Mouse (Mus musculus): ENCODE data around the gene Smco2. TPM values are rescaled to one million over a fixed set of nuclear protein-coding genes. Genes with fewer than 3 reads are reported as not detected.

Smco2 gene
- polyA plus RNA-seq, 1 experiment, result 0.31 TPM

DNA sequence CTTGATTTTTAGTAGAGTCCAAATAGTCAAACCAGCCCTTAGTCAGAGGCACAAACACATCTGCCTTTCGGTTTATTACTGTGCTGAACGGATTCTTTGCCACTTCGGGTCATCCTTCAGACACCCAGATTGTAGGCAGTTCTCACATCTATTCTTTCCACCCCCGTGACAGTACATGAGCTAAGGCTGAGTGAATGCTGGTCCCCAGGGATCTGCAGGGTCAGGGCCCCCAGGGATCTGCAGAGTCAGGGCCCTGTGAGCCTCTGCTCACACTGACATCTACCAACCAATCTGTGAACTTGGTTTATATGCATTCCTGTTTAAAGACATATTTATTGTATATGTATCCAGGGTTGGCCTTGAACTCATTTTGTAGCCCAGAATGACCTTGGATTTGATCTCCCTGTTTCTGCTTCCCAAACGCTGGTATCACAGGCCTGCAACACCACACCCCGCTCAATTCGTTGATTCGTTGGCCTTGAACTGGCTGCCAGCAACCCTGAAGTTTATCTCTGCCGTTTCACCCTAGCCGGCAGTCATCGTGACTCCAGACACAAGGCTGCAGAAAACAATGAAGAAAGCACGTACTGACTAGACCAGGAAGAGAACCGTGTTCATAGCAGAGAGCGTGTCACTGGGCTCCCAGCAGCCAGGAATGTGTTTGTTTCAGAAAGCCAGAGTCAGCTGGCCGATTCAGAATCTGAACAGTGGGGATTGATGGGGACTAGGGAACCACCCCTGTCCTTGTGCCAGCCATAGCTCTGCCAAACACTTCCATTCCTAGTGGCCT, 3.7 kb upstream of the Smco2 start:
- no peak for TF ChIP-seq GATA1 (IDR thresholded peaks at IDR 0.05; ENCODE audit: low read length)

DNA sequence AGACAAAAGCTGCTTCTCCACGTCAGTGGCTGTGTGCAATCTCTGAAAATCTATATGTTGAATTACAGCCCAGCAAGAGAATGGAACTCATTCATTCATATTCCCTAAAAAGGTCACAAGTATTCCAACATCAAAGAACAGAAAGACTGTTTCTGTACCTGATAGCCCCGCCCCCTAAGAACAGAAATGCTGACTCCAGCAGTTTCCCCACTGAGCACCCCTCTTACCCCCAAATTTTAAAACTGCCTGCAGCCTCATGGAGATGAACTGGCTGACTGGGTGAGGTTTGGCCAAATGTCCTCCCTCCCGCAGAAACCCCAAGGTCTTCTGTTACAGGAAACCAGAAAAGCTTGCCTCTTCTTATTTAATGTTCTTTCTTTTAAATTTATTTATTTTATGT, 2.5 kb upstream of the Smco2 start:
- no peak for TF ChIP-seq GATA1 (IDR thresholded peaks at IDR 0.05; ENCODE audit: low read length)

DNA sequence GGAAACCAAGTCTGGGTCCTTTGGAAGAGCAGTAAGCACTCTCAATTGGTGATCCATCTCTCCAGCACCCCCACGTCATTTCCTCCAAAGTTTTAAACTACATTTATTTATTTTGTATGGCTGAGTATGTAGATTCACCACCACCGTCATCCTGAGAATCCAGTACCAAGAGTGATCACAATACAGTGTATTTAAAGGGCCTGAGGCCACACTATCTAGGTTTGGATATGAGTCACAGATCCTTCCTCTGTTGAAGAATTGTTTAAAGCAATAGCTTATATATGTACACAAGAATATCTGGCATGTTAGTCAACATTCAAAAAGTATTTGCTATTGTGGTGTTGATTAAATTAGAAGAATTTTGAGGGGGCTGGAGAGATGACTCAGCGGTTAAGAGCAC, 1.6 kb upstream of the Smco2 start:
- TF ChIP-seq GATA1 (IDR thresholded peaks at IDR 0.05; ENCODE audit: low read length), result no peak

DNA sequence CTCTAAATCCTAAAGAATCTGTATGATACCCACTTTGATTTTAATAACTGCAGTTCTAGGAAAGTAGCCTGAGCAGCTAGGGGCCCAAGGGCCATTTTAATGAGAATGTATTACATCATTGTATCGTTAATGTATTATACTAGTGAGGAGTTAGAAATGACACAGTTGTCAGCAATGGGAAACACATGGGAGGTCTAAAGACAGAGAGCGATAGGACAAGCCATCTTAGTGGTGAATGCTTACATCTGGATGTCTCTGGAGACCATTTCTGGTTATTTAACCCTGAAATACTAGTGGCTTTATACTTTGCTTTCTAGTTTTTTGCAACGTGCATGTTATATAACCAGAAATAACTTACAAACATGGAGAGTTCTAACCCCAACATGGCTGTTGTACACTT, 2.0 kb downstream of the Smco2 start:
- no peak for TF ChIP-seq GATA1 (IDR thresholded peaks at IDR 0.05; ENCODE audit: low read length)

DNA sequence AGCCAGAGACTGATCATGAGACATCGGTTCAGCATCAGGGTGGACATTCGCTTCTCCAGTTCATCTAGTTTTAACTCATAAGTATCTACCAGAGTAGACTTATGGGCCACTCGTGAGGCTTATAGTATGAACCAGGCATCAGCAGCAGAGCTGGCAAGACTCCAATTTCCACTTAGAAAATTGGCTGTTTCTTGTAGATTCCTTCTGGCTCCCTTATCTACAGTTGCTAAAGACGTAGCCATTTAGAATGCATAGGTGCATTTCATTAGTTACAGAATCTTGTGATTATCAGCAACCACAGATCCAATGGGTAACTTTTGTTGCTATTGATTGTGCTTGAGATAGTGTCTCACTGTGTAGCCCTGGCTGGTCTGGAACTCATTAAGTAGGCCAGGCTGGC, 2.8 kb downstream of the Smco2 start:
- TF ChIP-seq GATA1 (IDR thresholded peaks at IDR 0.05; ENCODE audit: low read length), result no peak

DNA sequence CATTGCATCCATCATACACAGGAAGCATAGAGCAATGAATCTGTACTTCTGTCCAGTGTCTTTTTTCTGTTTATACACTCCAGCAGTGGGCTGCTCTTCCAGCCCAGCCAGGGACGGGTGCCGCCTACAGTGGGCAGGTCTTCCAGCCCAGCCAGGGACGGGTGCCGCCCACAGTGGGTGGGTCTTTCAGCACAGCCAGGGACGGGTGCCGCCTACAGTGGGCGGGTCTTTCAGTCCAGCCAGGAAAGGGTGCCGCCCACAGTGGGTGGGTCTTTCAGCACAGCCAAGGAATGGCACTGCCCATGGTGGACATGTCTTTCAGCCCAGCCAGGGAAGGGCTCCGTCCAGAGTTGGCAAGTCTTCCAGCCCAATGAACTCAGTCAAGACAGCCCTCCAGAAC, 5.3 kb downstream of the Smco2 start:
- no peak for TF ChIP-seq GATA1 (IDR thresholded peaks at IDR 0.05; ENCODE audit: low read length)

DNA sequence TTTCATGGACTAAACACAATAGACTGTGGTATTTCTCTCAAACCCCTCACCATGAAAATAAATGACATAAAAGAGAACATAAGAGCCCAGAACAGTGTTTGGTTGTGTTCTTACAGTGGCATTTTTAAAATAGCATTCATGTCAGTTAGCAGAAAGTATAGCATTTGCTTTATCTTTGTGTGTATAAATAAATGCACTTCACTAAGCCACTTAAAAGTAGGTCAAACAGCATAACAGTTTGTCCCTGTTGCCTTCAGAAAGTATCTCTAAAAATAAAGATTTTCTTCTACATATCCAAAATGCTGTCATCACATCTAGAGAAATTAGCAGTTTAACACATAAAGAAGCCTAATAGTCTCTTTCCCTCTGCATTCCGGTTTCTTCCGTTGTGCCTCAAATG, 7.5 kb downstream of the Smco2 start:
- no peak for TF ChIP-seq GATA1 (IDR thresholded peaks at IDR 0.05; ENCODE audit: low read length)

DNA sequence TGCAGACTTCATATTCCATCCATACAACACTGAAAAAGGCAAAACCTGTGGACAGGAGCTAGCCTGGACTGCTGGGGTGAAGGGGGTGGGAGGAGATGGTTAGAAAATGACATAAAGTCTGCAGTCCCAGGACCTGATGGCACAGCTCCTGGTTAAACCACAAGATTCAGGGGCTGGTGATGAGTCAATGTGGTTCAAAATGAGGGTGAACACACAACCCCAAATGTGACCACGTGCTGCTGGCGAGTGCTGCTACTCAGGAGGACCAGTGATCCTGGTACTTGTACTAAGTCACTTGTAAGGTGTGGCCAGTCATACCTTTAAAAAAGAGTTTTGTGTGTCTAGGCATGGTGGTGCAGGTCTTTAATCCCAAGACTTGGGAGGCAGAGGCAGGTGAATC, 13.2 kb downstream of the Smco2 start:
- no peak for TF ChIP-seq GATA1 (IDR thresholded peaks at IDR 0.05; ENCODE audit: low read length)

DNA sequence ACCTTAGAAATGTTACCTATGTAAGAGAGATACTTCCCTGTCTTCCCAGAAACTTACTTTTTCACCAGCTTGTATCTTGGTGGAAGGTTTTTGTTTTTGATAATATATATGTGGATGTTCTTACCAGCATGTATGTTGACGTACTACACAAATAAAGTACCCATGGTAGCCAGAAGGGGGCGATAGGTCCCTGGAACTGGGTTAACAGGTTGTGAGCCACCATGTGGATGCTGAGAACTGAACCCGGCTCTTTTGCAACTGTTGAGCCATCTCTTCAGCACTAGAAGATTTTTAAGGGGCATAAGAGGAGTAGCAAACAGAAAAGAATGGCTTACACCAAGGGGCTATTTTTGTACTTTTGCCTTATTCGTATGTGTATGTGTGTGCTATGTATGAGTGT, 15.8 kb downstream of the Smco2 start:
- no peak for TF ChIP-seq GATA1 (IDR thresholded peaks at IDR 0.05; ENCODE audit: low read length)

DNA sequence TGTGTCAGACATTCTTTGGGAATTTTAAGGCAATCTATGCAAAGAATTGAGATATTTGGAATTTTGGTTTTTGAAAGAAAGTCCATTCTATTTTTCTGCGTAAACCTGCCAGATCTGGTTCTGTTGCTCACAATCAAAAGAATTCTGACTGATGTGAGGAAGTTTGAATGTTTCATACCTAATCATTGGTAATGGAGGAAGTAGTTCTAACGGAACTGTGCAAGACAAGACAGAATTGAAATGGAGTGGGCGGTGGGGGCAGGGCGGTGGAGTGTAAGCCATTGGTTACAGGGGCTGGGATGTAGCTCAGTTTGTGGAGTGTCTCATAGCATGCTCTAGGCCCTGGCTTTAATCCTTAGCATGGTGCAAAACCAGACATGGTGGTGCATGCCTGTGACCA, 22.1 kb downstream of the Smco2 start:
- TF ChIP-seq GATA1 (IDR thresholded peaks at IDR 0.05; ENCODE audit: low read length), result no peak

DNA sequence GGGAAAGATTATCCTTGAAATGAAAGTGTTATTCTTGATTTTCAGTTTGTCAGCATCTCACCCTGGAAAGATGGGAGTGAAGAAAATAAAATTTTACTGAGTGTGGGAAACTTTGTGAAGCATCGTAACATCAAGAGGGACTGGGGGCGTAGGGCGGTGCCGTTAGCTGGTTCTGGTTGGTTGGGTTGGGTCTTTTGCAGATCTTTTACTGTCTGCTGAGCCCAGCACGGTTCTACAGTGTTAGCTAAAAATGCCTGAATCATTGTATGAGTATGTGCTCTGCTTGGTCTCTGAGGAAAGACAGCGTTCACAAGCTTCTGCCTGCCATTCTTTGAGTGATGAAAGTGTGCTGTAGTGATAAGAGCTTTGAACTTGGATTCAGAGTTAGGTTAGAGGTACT, 24.5 kb downstream of the Smco2 start:
- no peak for TF ChIP-seq GATA1 (IDR thresholded peaks at IDR 0.05; ENCODE audit: low read length)

DNA sequence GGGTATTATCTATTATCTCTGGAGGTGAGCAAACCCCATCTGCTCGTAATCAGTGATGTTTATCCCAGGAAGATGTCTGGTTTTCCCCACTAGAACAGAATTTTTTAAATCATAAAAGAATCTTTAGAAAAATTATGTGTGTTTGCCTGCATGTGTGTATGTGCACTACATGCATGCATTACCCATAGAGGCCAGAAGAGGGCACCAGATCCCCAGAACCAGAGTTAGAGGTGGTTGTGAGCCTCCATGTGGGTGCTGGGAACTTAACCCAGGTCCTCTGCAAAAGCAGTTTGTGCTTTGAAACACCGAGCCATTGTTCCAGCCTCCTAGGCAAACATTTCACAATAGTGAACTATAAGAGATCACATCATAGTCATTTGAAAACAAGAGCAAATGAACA, 26.9 kb downstream of the Smco2 start:
- TF ChIP-seq GATA1 (IDR thresholded peaks at IDR 0.05; ENCODE audit: low read length), result no peak

DNA sequence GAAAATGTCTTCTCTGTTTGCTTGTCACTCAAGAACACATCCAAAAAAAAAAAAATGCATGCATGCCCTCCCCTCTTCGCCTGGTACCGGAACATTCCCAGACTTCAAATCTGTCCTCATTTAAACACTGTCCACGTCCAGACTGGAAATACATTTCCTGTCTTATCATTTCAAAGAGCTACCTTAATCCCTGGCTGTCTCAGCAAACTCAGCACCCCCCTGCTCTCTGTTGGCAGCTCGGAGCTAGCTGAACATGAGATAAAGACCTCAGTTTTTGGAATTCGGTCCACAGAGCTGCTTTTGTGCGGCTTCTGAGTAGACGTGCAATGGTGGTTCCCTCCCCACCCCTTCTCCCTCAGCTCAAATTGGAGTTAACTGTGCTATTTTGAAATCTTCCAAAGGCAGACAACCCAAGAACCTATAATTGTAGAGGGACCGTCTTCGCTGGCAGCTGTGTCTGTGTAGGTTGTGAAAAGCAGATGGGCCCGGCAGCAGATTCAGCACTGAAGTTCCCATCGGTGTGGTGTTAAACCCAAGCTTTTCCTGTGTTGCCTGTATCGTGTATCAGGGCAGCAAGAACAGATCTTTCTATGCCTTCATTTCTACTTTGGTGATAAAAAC, 27.6 kb downstream of the Smco2 start:
- no peak for TF ChIP-seq GATA1 (IDR thresholded peaks at IDR 0.05; ENCODE audit: low read length)

DNA sequence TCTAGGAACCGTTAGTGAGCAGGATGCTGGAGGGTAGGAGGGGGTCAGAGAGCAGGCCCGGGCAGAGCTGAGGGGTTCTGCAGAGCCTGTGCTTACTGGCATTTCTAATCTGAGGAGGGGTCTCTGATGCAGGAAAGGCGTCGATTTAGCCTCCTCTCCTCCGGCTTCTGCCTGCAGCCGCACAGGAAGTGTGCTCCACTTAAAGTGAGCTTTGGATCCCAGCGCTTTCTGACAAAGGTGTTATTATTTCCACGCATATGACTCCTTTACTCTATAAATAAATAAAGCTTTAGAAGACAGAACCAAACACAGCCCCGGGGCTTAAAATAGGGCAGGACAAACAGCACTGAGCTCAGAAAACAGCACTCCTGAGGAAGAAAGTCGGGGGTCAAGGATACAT, 29.0 kb downstream of the Smco2 start:
- TF ChIP-seq GATA1 (IDR thresholded peaks at IDR 0.05; ENCODE audit: low read length), result no peak

DNA sequence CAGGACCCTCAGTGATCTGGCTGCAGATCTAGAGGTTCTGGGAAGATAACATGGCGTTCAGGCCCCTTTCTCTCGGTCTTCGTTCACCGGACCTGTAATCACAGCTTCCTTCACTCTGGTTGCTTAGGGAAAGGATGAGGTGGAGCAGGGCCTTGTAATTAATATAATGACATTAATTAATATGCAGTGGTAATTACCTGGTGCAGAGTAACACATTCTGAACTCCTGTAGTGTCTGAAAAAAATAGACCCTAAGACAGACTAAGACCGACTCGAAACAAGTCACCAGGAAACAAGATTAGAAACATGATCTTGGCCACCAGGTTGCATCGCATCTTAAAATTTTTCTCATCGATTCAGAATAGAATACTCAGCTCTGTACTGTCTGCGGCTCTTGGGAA, 30.0 kb downstream of the Smco2 start:
- TF ChIP-seq GATA1 (IDR thresholded peaks at IDR 0.05; ENCODE audit: low read length), result no peak

DNA sequence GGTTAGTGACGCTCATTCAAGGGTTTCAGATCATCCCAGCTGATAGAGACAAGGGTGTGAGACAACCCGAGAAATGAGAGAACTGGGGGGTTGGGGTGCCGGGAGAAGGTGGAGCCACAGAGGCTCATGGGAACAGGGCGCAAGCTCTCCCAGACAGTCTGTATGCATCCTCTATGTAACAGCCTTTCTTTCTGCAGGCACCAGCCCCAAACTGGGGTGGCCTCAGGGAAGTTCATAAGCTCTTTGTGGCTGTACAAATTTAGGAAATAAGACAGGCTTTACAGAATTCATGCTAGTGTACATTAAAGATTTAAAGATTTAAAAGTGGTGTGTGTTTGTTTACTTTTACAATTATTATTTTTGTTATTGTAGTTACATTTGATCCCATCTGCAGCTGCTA, 30.4 kb downstream of the Smco2 start:
- no peak for TF ChIP-seq GATA1 (IDR thresholded peaks at IDR 0.05; ENCODE audit: low read length)
